Mouse (Mus musculus): ENCODE data around the gene Chid1. TPM values are rescaled to one million over a fixed set of nuclear protein-coding genes. Genes with fewer than 3 reads are reported as not detected.

Gene Chid1
- polyA plus RNA-seq, 1 experiment from 2014 or later = 25.4 TPM

DNA sequence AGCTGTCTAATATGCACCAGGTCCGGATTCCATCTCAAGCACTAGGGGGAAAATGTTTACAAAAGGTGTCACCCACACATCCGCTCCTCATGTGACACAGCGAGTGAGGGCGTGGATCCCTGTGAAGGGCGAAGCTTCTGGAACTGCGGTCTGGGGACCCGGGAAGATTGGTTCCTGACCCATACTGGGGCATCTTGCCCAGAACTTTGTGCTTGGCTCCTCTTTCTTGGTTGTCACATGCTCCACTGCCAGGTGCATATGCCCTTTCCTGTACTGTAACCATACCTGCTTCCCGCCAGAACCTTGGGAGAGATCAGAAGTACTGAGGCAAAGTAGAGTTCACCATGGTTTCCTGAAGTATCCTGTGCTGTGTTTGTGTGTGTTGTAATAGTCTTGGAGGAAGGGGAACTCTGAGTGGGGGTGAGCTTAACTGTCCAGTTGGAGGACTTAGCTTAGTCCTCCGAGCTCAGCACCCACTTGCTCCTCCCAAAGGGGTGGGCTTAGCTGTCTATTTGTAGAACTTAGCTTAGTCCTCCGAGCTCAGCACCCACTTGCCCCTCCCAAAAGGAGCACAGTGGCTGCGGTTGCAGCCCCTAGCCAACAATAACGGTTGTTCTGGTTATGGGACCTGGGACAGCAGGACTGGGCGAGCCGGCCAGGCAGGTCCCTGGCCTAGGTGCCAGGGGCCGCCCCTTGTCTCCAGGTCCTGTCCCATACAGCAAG, 79.1 kb downstream of the Chid1 start, which contains the start of gene Cracr2b:
Cracr2b (plus strand) TSS at position 704 of the 723 bp plus-strand sequence.
- Histone ChIP-seq H3K9me3 (no peaks in the 10 kb centered on the region), H3K4me3 (peak within 1 kb of the TSS; percentile 55), H3K36me3 (replicated peaks) (peaks cover 12% of the 10 kb centered on the region), H3K27me3 (ENCODE audit: poor library complexity, severe bottlenecking) (peaks cover 87% of the 10 kb centered on the region), H3K27ac (peak within 1 kb of the TSS; percentile 68; the same call in 1 of the 2 replicates), H3K4me1 (peaks cover 65% of the 10 kb centered on the region)
- WGBS = 70% methylated on average over 15 of the region's 15 CpGs
- DNase-seq (ENCODE audit: extremely low spot score, low spot score) = no peak

- H3K9me3 ChIP-seq = no peaks in the 10 kb centered on the region
- WGBS = 81% methylated on average over 5 of the region's 5 CpGs
- DNase-seq (ENCODE audit: extremely low spot score, low spot score) = no peak
- H3K27me3 ChIP-seq (ENCODE audit: poor library complexity, severe bottlenecking) = peaks cover 81% of the 10 kb centered on the region
- no peak overlapping the region for H3K4me3 ChIP-seq
- H3K27ac ChIP-seq = no peak overlapping the region
- peaks cover 65% of the 10 kb centered on the region for H3K4me1 ChIP-seq
- H3K36me3 ChIP-seq (replicated peaks) = peaks cover 12% of the 10 kb centered on the region
Observed at GRCm38 (mm10) chr7:141460001-141460390, 79.7 kb downstream of the Chid1 start.

GRCm38 (mm10) chr7:141459301-141459711, 80.4 kb downstream of the Chid1 start:
- no peak overlapping the region for H3K27ac ChIP-seq
- no peak overlapping the region for H3K4me3 ChIP-seq
- no peaks in the 10 kb centered on the region for H3K9me3 ChIP-seq
- peaks cover 74% of the 10 kb centered on the region for H3K27me3 ChIP-seq (ENCODE audit: poor library complexity, severe bottlenecking)
- WGBS = 92% methylated on average over 17 of the region's 17 CpGs
- peaks cover 65% of the 10 kb centered on the region for H3K4me1 ChIP-seq
- H3K36me3 ChIP-seq (replicated peaks) = peaks cover 12% of the 10 kb centered on the region
- DNase-seq (ENCODE audit: extremely low spot score, low spot score) = no peak

DNA sequence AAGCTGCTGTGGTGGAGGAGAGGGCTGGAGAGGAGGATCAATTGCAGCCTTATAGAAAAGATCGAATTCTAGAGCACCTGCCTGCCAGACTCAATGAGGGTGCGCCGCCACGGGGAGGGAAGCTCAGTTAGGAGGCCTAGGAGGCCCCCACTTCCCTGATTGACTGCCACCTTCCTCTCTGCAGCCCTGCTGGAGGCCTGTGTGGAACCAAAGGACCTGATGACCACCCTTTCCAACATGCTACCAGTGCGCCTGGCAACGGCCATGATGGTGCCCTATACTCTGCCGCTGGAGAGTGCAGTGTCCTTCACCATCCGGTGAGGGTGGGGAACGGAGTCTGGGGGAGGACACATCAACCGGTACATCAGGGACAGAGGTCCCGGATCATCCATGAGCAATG, 81.0 kb downstream of the Chid1 start:
- WGBS = 94% methylated on average over 11 of the region's 11 CpGs
- Histone ChIP-seq H3K27me3 (ENCODE audit: poor library complexity, severe bottlenecking) (peaks cover 68% of the 10 kb centered on the region), H3K4me1 (peaks cover 61% of the 10 kb centered on the region), H3K4me3 (no peak overlapping the region), H3K36me3 (replicated peaks) (peaks cover 12% of the 10 kb centered on the region), H3K27ac (no peak overlapping the region), H3K9me3 (no peaks in the 10 kb centered on the region)
- DNase-seq (ENCODE audit: extremely low spot score, low spot score) = no peak

DNA sequence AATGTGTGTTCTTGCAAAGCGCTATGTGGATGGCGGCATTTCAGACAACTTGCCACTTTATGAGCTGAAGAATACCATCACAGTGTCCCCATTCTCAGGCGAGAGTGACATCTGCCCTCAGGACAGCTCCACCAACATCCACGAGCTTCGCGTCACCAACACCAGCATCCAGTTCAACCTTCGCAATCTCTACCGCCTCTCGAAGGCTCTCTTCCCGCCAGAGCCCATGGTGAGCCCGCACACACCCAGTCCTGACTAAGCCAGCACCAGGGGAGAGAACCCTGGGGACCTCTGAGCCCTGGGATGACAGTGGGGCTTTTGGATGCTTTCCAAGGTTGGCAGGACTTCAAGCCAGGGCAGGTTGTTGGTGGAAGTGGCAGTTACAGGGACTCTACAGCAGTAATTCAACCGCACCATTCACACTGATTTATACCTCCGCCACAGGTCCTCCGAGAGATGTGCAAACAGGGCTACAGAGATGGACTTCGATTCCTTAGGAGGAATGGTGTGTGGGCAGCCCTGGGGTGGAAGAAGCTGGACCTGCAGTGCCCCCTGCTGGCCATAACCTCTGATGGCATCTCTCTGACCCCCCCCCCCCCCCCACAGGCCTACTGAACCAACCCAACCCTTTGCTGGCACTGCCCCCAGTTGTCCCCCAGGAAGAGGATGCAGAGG, 81.5 kb downstream of the Chid1 start:
- Histone ChIP-seq H3K27me3 (ENCODE audit: poor library complexity, severe bottlenecking) (peaks cover 62% of the 10 kb centered on the region), H3K4me1 (peaks cover 56% of the 10 kb centered on the region), H3K36me3 (replicated peaks) (peaks cover 14% of the 10 kb centered on the region), H3K27ac (no peak overlapping the region), H3K4me3 (no peak overlapping the region), H3K9me3 (no peaks in the 10 kb centered on the region)
- WGBS = 78% methylated on average over 15 of the region's 15 CpGs
- DNase-seq (ENCODE audit: extremely low spot score, low spot score) = no peak

GRCm38 (mm10) chr7:141457236-141457635, 82.4 kb downstream of the Chid1 start:
- peaks cover 54% of the 10 kb centered on the region for H3K27me3 ChIP-seq (ENCODE audit: poor library complexity, severe bottlenecking)
- no peaks in the 10 kb centered on the region for H3K9me3 ChIP-seq
- no peak overlapping the region; the same call in 1 of the 2 replicates for H3K4me3 ChIP-seq
- DNase-seq (ENCODE audit: extremely low spot score, low spot score) = no peak
- peaks cover 21% of the 10 kb centered on the region for H3K36me3 ChIP-seq (replicated peaks)
- 90% methylated on average over 14 of the region's 14 CpGs for WGBS
- H3K4me1 ChIP-seq = peaks cover 48% of the 10 kb centered on the region
- no peak overlapping the region for H3K27ac ChIP-seq

DNA sequence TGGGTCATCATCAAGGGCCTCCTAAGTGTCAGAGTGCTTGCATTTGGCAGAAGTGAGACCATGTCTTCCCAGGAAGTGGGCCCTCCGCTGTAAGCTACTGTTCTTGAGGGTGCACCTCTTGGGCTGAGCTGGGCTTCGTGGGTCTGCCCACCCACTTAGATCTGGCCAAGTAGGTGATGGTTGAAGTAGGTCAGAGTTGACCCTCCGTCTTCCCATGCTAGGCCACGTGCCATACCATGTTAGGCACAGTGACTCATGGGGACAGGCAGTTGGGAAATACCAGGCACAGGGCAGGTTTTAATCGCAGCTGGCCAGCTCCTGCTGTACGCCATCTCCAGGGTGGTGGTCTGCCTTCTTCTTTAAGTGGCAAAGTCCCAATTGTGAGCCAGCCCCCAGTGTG, 82.9 kb downstream of the Chid1 start:
- no peak for DNase-seq (ENCODE audit: extremely low spot score, low spot score)
- Histone ChIP-seq H3K36me3 (replicated peaks) (peaks cover 26% of the 10 kb centered on the region), H3K4me3 (peak overlapping the region; percentile 79; the same call in 1 of the 2 replicates), H3K9me3 (no peaks in the 10 kb centered on the region), H3K27me3 (ENCODE audit: poor library complexity, severe bottlenecking) (peaks cover 49% of the 10 kb centered on the region), H3K4me1 (peaks cover 43% of the 10 kb centered on the region), H3K27ac (no peak overlapping the region)
- WGBS = 93% methylated on average over 6 of the region's 6 CpGs

DNA sequence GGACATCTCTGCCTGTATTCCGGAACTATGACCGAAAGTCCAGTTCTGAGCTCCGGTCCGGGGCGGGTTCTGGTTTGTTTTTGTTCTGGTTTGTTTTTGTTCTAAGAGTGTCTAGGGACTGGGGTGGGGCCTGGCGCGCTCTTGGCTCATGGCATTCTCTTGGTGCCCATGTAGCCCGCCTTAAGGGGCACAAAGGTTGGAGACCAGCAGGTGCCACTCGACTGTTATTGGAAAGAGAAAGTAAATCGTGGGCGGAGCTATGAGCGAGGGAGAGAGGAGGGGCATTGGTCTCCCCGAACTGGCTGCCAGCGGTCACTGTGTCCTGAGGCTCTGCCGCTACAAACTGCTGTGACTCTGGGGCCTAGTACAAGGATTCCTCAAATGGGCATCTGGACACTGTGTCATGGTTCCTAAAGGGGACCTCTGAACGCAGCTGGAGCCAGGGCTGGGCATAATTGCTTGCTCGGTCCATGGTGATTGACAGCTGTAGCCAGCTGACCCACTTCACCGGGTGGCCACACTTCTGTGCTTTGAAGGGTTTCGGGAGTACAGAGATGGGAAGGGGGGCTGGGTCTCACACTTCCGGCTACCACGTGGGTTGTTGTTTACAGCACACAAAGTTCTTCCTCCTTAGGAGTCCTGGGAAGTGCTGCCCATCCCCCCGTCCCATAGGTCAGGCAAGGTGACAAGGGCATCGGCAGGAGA, 83.9 kb downstream of the Chid1 start:
- peak overlapping the region; percentile 85 for H3K27ac ChIP-seq
- DNase-seq (ENCODE audit: extremely low spot score, low spot score) = no peak
- peaks cover 36% of the 10 kb centered on the region for H3K36me3 ChIP-seq (replicated peaks)
- H3K4me1 ChIP-seq = peaks cover 34% of the 10 kb centered on the region
- peak overlapping the region; percentile 79 for H3K4me3 ChIP-seq
- 2% methylated on average over 23 of the region's 23 CpGs for WGBS
- peaks cover 39% of the 10 kb centered on the region for H3K27me3 ChIP-seq (ENCODE audit: poor library complexity, severe bottlenecking)
- H3K9me3 ChIP-seq = no peaks in the 10 kb centered on the region

DNA sequence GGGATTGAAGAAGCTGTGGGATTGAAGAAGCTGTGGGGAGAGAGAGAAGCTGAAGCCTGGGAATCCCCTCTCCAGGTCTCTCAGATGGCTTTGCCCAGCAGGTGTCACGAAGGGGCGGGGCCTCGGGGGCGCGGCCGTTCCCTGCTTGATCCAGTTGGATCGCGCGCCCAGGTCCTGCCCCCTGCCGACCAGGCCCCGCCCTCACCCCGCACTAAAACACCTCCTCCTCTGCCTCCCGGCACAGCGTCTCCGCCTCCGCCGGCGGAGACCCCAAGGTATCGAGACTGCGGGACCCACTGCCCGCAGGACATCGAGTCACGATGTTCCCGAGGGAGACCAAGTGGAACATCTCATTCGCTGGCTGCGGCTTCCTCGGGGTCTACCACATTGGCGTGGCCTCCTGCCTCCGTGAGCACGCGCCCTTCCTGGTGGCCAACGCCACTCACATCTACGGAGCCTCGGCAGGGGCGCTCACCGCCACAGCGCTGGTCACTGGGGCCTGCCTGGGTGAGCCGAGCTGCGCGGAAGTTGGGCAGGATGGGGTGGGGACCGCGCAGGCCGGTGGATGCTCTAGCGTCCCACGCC, 84.6 kb downstream of the Chid1 start, which contains the start of gene Pnpla2:
Pnpla2 (plus strand) TSS at position 232 of the 585 bp plus-strand sequence.
- Histone ChIP-seq H3K4me1 (peaks cover 32% of the 10 kb centered on the region), H3K27ac (peak within 1 kb of the TSS; percentile 85), H3K27me3 (ENCODE audit: poor library complexity, severe bottlenecking) (peaks cover 32% of the 10 kb centered on the region), H3K36me3 (replicated peaks) (peaks cover 43% of the 10 kb centered on the region), H3K4me3 (peak within 1 kb of the TSS; percentile 79), H3K9me3 (no peaks in the 10 kb centered on the region)
- under 1% methylated on average over 45 of the region's 45 CpGs for WGBS
- DNase-seq (ENCODE audit: extremely low spot score, low spot score) = peak; percentile 90

- WGBS = 82% methylated on average over 2 of the region's 2 CpGs
- Histone ChIP-seq H3K27me3 (ENCODE audit: poor library complexity, severe bottlenecking) (peaks cover 18% of the 10 kb centered on the region), H3K4me3 (no peak overlapping the region), H3K9me3 (no peaks in the 10 kb centered on the region), H3K4me1 (peaks cover 37% of the 10 kb centered on the region), H3K27ac (no peak overlapping the region), H3K36me3 (replicated peaks) (peaks cover 45% of the 10 kb centered on the region)
- DNase-seq (ENCODE audit: extremely low spot score, low spot score) = no peak
Observed at GRCm38 (mm10) chr7:141453636-141454035, 86.0 kb downstream of the Chid1 start.

DNA sequence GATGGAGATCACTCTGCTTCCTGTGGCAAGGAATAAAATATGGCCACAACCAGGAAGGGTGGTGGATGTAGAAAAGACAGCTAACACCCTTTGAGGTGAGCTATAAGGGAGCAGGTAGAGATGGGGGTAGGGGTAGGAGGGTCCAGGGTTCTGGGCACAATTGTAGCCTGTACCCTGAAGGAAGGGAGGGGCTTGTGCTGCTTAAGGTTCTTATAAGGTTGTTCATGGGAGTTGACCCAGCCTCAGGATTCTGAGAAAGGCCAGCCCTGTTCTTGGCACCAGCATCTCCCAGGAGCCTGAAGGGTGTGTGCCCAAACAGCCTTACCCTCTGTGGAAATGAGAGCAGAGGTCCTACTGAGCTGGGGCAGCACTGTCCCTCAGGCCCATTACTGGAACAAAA, 87.7 kb downstream of the Chid1 start:
- no peak for DNase-seq (ENCODE audit: extremely low spot score, low spot score)
- H3K27me3 ChIP-seq (ENCODE audit: poor library complexity, severe bottlenecking) = peaks cover 8% of the 10 kb centered on the region; the same call in 1 of the 2 replicates
- H3K9me3 ChIP-seq = no peaks in the 10 kb centered on the region
- H3K4me1 ChIP-seq = peaks cover 45% of the 10 kb centered on the region
- no peak overlapping the region for H3K4me3 ChIP-seq
- H3K27ac ChIP-seq = no peak overlapping the region
- peaks cover 49% of the 10 kb centered on the region for H3K36me3 ChIP-seq (replicated peaks)
